Mouse (Mus musculus): Measurements from ENCODE around the gene Ano1.
A peak's percentile ranks its signal among the peaks of the same experiment; 100 is the strongest.

Gene Ano1

DNA sequence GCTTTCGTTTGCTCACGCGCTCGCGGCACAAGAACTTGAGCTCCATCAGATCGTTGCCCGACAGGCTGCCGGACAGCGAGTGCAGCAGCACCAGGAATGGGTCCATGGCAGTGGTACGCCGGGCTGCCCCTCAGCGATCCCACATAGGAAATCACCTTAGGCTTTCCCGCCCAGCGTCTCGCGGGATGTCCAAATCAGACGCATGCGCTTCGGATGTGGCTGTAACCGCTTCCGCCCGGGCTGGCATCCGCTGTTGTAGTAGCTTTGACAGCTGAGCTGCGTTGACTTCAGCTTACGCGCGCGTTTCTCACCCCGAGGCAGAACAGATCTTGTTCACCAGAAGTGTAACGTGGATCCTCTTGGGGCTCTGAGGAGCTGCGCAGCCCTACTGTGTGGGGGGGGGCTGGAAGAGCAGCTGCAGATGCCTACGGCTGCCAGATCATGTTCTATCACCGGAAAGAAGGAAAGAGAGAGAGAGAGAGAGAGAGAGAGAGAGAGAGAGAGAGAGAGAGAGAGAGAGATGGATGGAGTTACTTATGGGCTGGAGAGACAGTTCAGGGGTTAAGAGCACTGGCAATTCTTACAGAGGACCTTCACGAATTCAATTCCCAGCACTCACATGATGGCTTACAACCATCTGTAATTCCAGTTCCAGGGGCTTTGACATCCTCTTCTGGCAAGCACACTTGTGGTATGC is 169.3 kb downstream of the Ano1 start, which contains the start of gene Fadd:
TSS of gene Fadd (minus strand) at position 180 of the 697 bp plus-strand sequence.
- DNase-seq (ENCODE audit: low spot score in 2 of 2), result peak; percentile 97

DNA sequence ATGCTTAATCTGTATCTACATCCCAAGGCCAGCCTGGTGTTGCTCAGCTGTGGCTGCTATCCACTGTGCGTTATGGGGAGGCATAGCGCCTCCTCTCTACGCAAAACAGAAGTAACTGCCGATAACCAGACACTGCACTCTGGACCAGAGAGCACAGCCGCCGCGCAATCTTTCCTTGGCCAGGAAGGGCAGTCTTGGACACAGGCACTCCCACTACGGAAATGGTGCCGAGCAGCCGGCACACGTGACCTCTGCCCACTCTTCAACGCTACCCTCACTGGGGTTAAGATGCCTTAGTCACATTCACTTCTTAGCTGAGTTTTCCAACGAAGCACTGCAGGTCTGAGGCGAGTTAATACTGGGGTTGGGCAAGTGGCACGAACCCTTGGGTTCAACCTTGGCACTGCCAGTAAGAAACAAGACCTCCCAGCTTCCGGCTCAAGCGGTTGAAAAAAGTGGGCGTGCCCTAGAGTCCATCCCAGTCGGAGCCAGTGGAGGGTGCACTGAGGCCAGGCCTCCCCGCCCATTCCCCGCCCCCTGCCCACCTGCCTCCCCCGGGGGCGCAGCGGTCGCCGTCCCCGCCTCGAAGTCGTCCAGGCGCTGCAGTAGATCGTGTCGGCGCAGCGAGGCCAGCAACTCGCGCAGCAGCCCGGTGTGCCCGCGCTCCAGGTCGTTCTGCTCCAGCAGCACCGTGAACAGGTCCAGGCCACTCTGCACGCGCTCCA is 170.1 kb downstream of the Ano1 start:
- DNase-seq (ENCODE audit: low spot score in 2 of 2), result peak; percentile 73 to 78

GRCm38 (mm10) chr7:144577876-144578275 is 173.9 kb downstream of the Ano1 start:
- no peak for DNase-seq (ENCODE audit: low spot score in 2 of 2)

- DNase-seq (ENCODE audit: low spot score in 2 of 2), result no peak
Measured at GRCm38 (mm10) chr7:144572234-144572633, 179.5 kb downstream of the Ano1 start.

GRCm38 (mm10) chr7:144571598-144571997 is 180.2 kb downstream of the Ano1 start:
- DNase-seq (ENCODE audit: low spot score in 2 of 2), result no peak

DNA sequence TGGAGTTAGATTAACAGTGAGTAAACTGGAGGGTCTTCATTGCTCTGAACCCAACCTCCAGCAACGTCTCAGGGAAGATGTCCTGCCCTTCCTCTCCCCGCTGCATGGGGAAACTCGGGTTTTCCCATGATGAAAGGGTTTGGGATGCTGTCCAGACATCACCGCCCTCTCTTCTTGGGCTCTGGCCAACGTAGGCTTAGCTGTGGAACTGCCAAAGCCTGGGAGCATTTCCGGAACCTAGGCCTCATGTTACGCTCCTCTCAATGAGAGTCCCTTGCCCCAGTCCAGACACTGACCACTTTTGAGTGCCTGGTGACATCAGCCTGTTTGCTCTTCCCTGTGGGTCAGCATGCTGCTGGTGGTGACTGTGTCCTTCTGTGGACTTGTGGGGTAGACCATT is 182.3 kb downstream of the Ano1 start:
- peak in 1 of 2 experiments; percentile 39 for DNase-seq (ENCODE audit: low spot score in 2 of 2)

- DNase-seq (ENCODE audit: low spot score in 2 of 2), result no peak
Measured at GRCm38 (mm10) chr7:144568091-144568490, 183.7 kb downstream of the Ano1 start.

GRCm38 (mm10) chr7:144566921-144567682 is 184.7 kb downstream of the Ano1 start:
- DNase-seq (ENCODE audit: low spot score in 2 of 2), result no peak

DNA sequence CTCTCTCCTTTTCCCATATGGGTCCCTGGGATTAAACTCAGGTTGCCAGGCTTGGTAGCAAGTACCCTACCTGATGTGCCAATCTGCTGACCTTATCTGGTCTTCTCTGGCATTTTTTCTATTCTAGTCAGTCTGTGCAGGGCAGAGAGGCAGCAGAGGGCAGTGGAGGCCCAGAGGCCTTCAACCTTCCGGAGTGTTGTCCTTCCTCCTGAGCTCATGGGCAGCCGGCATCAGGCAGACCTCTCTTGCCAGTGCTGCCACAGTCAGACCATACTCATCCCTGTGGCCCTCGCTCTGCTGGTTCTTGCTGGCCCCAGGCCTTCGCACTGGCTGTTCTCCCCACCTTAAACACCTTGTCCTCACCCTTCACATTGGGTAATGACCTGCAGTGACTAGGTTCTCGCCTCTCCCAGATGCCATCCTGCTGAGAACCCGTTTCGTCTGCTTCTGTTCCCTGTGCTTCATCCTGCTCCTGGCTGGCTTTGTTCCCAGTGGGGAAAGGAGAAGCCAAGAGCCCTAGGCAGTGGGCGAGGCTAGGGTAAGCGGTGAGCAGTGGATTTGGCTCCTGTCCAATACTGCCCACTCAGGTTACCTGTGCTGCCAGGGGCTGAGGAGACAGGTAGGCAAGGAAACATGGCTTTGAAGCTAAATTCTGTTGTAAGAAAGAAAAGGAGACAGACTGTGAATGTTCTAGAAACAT is 188.2 kb downstream of the Ano1 start:
- DNase-seq (ENCODE audit: low spot score in 2 of 2), result peak in 1 of 2 experiments; percentile 30

DNA sequence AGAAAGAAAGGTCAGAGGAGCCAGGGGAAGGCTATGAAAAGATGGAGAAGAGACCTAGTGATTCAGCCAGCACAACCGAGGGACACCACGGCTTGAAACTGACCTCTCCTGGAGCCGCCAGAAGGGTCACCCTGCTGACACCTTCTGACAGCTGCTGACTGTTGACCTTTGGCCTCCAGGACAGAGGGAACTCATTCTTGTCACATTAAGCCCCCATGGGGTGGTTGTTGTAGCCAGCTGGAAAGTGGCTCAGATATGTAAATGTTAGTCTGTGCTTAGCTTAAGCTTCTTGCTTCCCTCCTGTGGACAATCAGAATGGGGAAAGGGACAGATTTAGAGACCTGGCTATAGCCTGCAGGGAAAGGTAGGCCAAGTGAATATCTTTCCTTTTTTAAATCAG is 189.8 kb downstream of the Ano1 start:
- no peak for DNase-seq (ENCODE audit: low spot score in 2 of 2)

GRCm38 (mm10) chr7:144560594-144560993 is 191.2 kb downstream of the Ano1 start:
- no peak for DNase-seq (ENCODE audit: low spot score in 2 of 2)

GRCm38 (mm10) chr7:144558552-144558951 is 193.2 kb downstream of the Ano1 start:
- no peak for DNase-seq (ENCODE audit: low spot score in 2 of 2)

DNA sequence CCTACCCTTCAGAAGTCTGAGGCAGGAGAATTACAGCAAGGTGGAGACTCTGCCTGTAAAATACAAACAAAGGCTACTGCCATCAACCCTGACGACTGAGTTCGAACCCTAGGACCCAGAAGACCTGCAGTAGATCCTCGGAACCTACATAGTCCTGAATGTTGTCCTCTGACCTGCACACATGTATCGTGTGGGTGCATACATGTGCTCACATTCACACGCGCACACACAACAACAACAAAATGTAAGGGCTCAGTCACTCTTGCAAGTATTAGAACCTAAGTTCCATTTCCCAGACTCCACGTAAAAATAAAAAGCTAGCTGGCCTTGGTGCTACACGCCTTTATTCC is 197.7 kb downstream of the Ano1 start:
- no peak for DNase-seq (ENCODE audit: low spot score in 2 of 2)

DNA sequence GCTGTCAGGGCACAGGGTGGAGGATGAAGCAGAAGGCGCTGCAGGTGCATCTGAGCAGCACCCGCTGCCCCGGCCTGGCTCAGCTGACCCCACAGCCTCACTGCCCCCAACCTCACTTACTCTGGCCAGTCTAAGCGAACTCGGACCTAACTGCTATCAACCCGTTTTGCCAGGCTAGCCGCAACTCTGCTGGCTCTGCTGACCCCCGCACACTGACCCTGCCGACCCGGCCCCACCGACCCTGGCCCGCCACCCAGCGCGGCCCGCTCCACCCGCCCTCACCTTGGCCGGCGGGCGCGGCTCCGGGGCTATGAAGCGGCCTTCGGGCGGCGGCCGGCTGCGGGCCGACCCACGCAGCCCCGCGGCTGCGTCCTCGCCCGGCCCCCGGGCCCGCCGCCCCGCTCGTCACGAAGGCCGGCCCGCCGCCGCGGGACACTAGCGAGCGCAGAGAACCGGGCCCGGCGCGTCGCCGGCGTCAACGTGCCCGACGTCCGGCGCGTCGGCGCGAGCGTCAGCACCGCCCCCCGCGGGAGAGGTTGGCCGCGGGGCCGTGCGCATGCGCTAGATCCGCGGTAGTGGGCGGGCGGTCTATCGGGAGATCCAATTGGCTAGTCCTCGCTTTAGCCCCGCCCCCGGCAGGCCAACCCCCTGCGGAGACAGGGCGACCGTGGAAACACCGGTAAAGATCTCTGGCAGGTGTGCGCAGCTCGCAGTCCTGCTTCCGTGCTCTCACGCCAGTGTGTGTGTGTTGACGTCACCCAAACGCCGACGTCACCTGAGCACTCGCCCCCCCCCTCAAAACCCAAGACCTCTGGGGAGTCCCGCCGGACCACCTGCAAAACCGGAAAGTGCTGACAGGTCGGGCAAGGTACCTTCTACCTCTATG is 198.3 kb downstream of the Ano1 start, which contains the start of gene Ppfia1:
TSS of gene Ppfia1 (minus strand) at position 493 of the 886 bp plus-strand sequence.
- peak; percentile 98 to 99 for DNase-seq (ENCODE audit: low spot score in 2 of 2)

GRCm38 (mm10) chr7:144552274-144552673 is 199.5 kb downstream of the Ano1 start:
- DNase-seq (ENCODE audit: low spot score in 2 of 2), result no peak

GRCm38 (mm10) chr7:144550811-144551210 is 201.0 kb downstream of the Ano1 start:
- DNase-seq (ENCODE audit: low spot score in 2 of 2), result no peak

DNA sequence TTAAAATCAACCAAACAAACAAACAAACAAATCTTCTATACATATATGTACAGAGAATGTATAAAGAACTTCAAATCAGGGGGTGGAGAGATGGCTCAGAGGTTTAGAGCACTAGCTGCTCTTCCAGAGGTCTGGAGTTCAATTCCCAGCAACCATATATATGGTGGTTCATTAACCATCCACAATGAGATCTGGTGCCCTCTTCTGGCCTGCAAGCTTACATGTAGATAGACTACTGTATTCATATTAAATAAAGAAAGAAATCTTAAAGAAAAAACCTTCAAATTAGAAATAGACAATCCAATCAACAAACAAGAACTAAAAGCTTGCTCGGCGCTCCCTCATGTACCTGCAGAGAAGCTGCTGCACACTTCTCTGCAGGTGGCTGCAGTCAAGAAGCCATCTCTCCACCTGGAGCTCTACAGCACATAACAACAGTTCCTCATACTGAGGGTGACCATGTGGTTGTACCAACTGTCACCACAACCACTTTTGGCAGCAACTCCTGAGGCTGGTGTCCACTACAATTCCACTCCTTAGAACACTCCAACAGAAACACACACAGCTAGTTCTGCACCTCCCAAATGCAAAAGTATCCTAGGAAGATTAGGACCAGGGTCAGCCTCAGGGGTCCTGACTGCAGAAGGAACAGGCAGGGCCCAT is 201.7 kb downstream of the Ano1 start:
- DNase-seq (ENCODE audit: low spot score in 2 of 2), result no peak

- no peak for DNase-seq (ENCODE audit: low spot score in 2 of 2)
Measured at GRCm38 (mm10) chr7:144545231-144545630, 206.5 kb downstream of the Ano1 start.

- DNase-seq (ENCODE audit: low spot score in 2 of 2), result no peak
Measured at GRCm38 (mm10) chr7:144541351-144541750, 210.4 kb downstream of the Ano1 start.

DNA sequence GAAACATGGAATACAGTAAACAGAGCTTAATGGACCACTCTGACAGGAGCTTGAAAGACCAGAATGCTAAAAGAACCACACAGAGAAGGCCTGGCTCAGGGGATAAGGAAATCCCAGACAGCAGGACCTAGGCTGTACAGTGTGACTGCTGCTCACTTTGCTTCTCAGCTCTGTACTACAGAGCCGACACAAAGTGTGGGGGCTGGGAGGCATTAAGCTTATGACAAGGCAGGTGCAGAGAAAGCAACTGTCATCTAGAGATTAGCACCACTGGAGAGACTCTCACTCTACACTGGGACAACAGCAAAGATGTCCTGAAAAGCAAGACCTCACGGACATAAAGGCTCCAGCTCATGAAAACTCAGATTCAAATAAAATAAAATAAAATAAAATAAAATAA is 212.6 kb downstream of the Ano1 start:
- no peak for DNase-seq (ENCODE audit: low spot score in 2 of 2)

Measured in right cerebral cortex, postnatal 10 days (tissue).